Mouse (Mus musculus): ENCODE measurements around the gene Actr3b. TPM values are rescaled to one million over a fixed set of nuclear protein-coding genes. Genes with fewer than 3 reads are reported as not detected.

The Actr3b gene
- polyA plus RNA-seq, 1 experiment from 2014 or later = 5.2 TPM

GRCm38 (mm10) chr5:25752862-25753261 is 6.9 kb upstream of the Actr3b start:
- no peaks in the 10 kb centered on the region for H3K4me1 ChIP-seq
- H3K36me3 ChIP-seq = no peaks in the 10 kb centered on the region
- ATAC-seq (replicated peaks; ENCODE audit: low FRiP score) = no peak
- no peaks in the 10 kb centered on the region for H3K9me3 ChIP-seq (replicated peaks)
- no peak overlapping the region for H3K27ac ChIP-seq
- no peak overlapping the region for H3K4me3 ChIP-seq (replicated peaks)
- no peaks in the 10 kb centered on the region for H3K27me3 ChIP-seq
- WGBS = 83% methylated on average over 5 of the region's 5 CpGs
- no peak overlapping the region for H3K4me2 ChIP-seq
- H3K9ac ChIP-seq = no peak overlapping the region

- Histone ChIP-seq H3K9ac (no peak overlapping the region), H3K4me1 (no peaks in the 10 kb centered on the region), H3K9me3 (replicated peaks) (no peaks in the 10 kb centered on the region), H3K27ac (no peak overlapping the region), H3K4me3 (replicated peaks) (no peak overlapping the region), H3K4me2 (no peak overlapping the region), H3K36me3 (no peaks in the 10 kb centered on the region), H3K27me3 (no peaks in the 10 kb centered on the region)
- 45% methylated on average over 8 of the region's 8 CpGs for WGBS
- no peak for ATAC-seq (replicated peaks; ENCODE audit: low FRiP score)
These were observed 6.1 kb upstream of the Actr3b start for GRCm38 (mm10) chr5:25753556-25754235.

- WGBS = 13% methylated on average over 2 of the region's 2 CpGs
- H3K9ac ChIP-seq = no peak overlapping the region
These were observed 5.5 kb upstream of the Actr3b start for GRCm38 (mm10) chr5:25754236-25754766.

GRCm38 (mm10) chr5:25760410-25760832 is 624 bp downstream of the Actr3b start:
- peak overlapping the region; percentile 80 for H3K4me3 ChIP-seq (replicated peaks)
- WGBS = 4% methylated on average over 10 of the region's 10 CpGs
- no peaks in the 10 kb centered on the region for H3K36me3 ChIP-seq
- H3K9me3 ChIP-seq (replicated peaks) = no peaks in the 10 kb centered on the region
- H3K9ac ChIP-seq = peak overlapping the region; percentile 57
- peak overlapping the region; percentile 99 for H3K4me2 ChIP-seq
- peaks cover 7% of the 10 kb centered on the region; the same call in 1 of the 2 replicates for H3K27me3 ChIP-seq
- H3K4me1 ChIP-seq = peaks cover 9% of the 10 kb centered on the region
- peak; percentile 26; the same call in 1 of the 2 replicates for ATAC-seq (replicated peaks; ENCODE audit: low FRiP score)
- H3K27ac ChIP-seq = no peak overlapping the region

More at GRCm38 (mm10) chr5:25754236-25754766, 5.5 kb upstream of the Actr3b start:
- Histone ChIP-seq H3K4me1 (peaks cover under 1% of the 10 kb centered on the region), H3K27me3 (no peaks in the 10 kb centered on the region), H3K27ac (0 out of 2 replicates have a peak overlapping the region, but pooled peaks have one; percentile 4), H3K9me3 (replicated peaks) (no peaks in the 10 kb centered on the region), H3K36me3 (no peaks in the 10 kb centered on the region), H3K4me3 (replicated peaks) (no peak overlapping the region), H3K4me2 (no peak overlapping the region)
- 0 out of 2 replicates have a peak, but pooled peaks have one; percentile 46 for ATAC-seq (replicated peaks; ENCODE audit: low FRiP score)

GRCm38 (mm10) chr5:25760871-25761270 is 1.1 kb downstream of the Actr3b start:
- H3K4me2 ChIP-seq = no peak overlapping the region
- H3K4me1 ChIP-seq = peaks cover 9% of the 10 kb centered on the region
- H3K27ac ChIP-seq = no peak overlapping the region
- no peak overlapping the region for H3K9ac ChIP-seq
- H3K36me3 ChIP-seq = no peaks in the 10 kb centered on the region
- H3K9me3 ChIP-seq (replicated peaks) = no peaks in the 10 kb centered on the region
- H3K4me3 ChIP-seq (replicated peaks) = no peak overlapping the region
- ATAC-seq (replicated peaks; ENCODE audit: low FRiP score) = no peak
- 55% methylated on average over 3 of the region's 3 CpGs for WGBS
- peaks cover 7% of the 10 kb centered on the region; the same call in 1 of the 2 replicates for H3K27me3 ChIP-seq

- WGBS = 82% methylated on average over 2 of the region's 2 CpGs
- ATAC-seq (replicated peaks; ENCODE audit: low FRiP score) = no peak
These were observed 2.1 kb downstream of the Actr3b start for GRCm38 (mm10) chr5:25761850-25762249.

GRCm38 (mm10) chr5:25769006-25769405 is 9.2 kb downstream of the Actr3b start:
- 72% methylated on average over 17 of the region's 17 CpGs for whole genome bisulfite sequencing
- Histone ChIP-seq H3K4me3 (replicated peaks) (peak overlapping the region; percentile 25), H3K36me3 (no peaks in the 10 kb centered on the region), H3K27me3 (no peaks in the 10 kb centered on the region), H3K9ac (no peak overlapping the region), H3K4me1 (no peaks in the 10 kb centered on the region; the same call in 1 of the 2 replicates), H3K27ac (no peak overlapping the region), H3K4me2 (peak overlapping the region; percentile 53), H3K9me3 (replicated peaks) (no peaks in the 10 kb centered on the region)
- ATAC-seq (replicated peaks; ENCODE audit: low FRiP score) = no peak

More at GRCm38 (mm10) chr5:25761850-25762249, 2.1 kb downstream of the Actr3b start:
- Histone ChIP-seq H3K27me3 (peaks cover 7% of the 10 kb centered on the region; the same call in 1 of the 2 replicates), H3K9ac (no peak overlapping the region), H3K36me3 (no peaks in the 10 kb centered on the region), H3K9me3 (replicated peaks) (no peaks in the 10 kb centered on the region), H3K4me3 (replicated peaks) (no peak overlapping the region), H3K27ac (no peak overlapping the region), H3K4me2 (no peak overlapping the region), H3K4me1 (peaks cover 9% of the 10 kb centered on the region)

- H3K9me3 ChIP-seq (replicated peaks) = no peaks in the 10 kb centered on the region
- no peaks in the 10 kb centered on the region for H3K36me3 ChIP-seq
- no peak overlapping the region for H3K4me3 ChIP-seq (replicated peaks)
- H3K27ac ChIP-seq = no peak overlapping the region
- H3K9ac ChIP-seq = no peak overlapping the region
- no peak for ATAC-seq (replicated peaks; ENCODE audit: low FRiP score)
- no peaks in the 10 kb centered on the region for H3K27me3 ChIP-seq
- peaks cover 3% of the 10 kb centered on the region; the same call in 1 of the 2 replicates for H3K4me1 ChIP-seq
- H3K4me2 ChIP-seq = no peak overlapping the region
- WGBS = 57% methylated on average over 2 of the region's 2 CpGs
These were observed 9.6 kb downstream of the Actr3b start for GRCm38 (mm10) chr5:25769406-25769805.

GRCm38 (mm10) chr5:25772456-25772855 is 12.7 kb downstream of the Actr3b start:
- H3K4me3 ChIP-seq (replicated peaks) = no peak overlapping the region
- no peak overlapping the region for H3K27ac ChIP-seq
- no peaks in the 10 kb centered on the region for H3K36me3 ChIP-seq
- H3K4me1 ChIP-seq = peaks cover 3% of the 10 kb centered on the region; the same call in 1 of the 2 replicates
- WGBS = 90% methylated on average over 9 of the region's 9 CpGs
- no peak overlapping the region for H3K4me2 ChIP-seq
- H3K9me3 ChIP-seq (replicated peaks) = no peaks in the 10 kb centered on the region
- no peak for ATAC-seq (replicated peaks; ENCODE audit: low FRiP score)
- H3K27me3 ChIP-seq = no peaks in the 10 kb centered on the region
- no peak overlapping the region for H3K9ac ChIP-seq

GRCm38 (mm10) chr5:25773921-25774790 is 14.4 kb downstream of the Actr3b start:
- 73% methylated on average over 13 of the region's 13 CpGs for WGBS
- H3K4me2 ChIP-seq = no peak overlapping the region
- H3K27ac ChIP-seq = no peak overlapping the region
- ATAC-seq (replicated peaks; ENCODE audit: low FRiP score) = no peak
- no peak overlapping the region for H3K9ac ChIP-seq
- H3K4me3 ChIP-seq (replicated peaks) = no peak overlapping the region
- H3K36me3 ChIP-seq = no peaks in the 10 kb centered on the region
- peaks cover 3% of the 10 kb centered on the region; the same call in 1 of the 2 replicates for H3K4me1 ChIP-seq
- H3K27me3 ChIP-seq = no peaks in the 10 kb centered on the region
- no peaks in the 10 kb centered on the region for H3K9me3 ChIP-seq (replicated peaks)

- Histone ChIP-seq H3K9ac (no peak overlapping the region), H3K4me2 (no peak overlapping the region), H3K27ac (no peak overlapping the region), H3K4me1 (no peaks in the 10 kb centered on the region), H3K9me3 (replicated peaks) (no peaks in the 10 kb centered on the region), H3K4me3 (replicated peaks) (no peak overlapping the region), H3K27me3 (no peaks in the 10 kb centered on the region), H3K36me3 (no peaks in the 10 kb centered on the region)
- 86% methylated on average over 6 of the region's 6 CpGs for WGBS
- ATAC-seq (replicated peaks; ENCODE audit: low FRiP score) = no peak
These were observed 31.8 kb downstream of the Actr3b start for GRCm38 (mm10) chr5:25791570-25791969.

GRCm38 (mm10) chr5:25797776-25798175 is 38.0 kb downstream of the Actr3b start:
- no peak overlapping the region for H3K4me2 ChIP-seq
- WGBS = 86% methylated on average over 11 of the region's 11 CpGs
- no peak overlapping the region for H3K9ac ChIP-seq
- no peaks in the 10 kb centered on the region for H3K9me3 ChIP-seq (replicated peaks)
- no peaks in the 10 kb centered on the region for H3K36me3 ChIP-seq
- H3K4me1 ChIP-seq = no peaks in the 10 kb centered on the region
- no peak overlapping the region for H3K4me3 ChIP-seq (replicated peaks)
- no peaks in the 10 kb centered on the region for H3K27me3 ChIP-seq
- ATAC-seq (replicated peaks; ENCODE audit: low FRiP score) = no peak
- H3K27ac ChIP-seq = no peak overlapping the region
